Mouse (Mus musculus) MEL (cell line): ENCODE measurements around the gene Thsd7b. TPM values are rescaled to one million over a fixed set of nuclear protein-coding genes. Genes with fewer than 3 reads are reported as not detected.

ENCODE experiments used
- DNase-seq: peaks from one replicate; pipeline ENCODE4 v3.0.0; 2011; ENCODE audit warnings: low read depth, low spot score
- H3K27ac ChIP-seq: 2 replicates; pipeline ENCODE4 v1.5.1; 2012; ENCODE audit warnings: low read depth, mild to moderate bottlenecking, control low read depth, low read length, moderate library complexity; ENCODE audit not compliant: control insufficient read depth
- H3K27me3 ChIP-seq, 2 experiments: fragments of 150-350 bp in 1 of 2; sonication (generic) in 1 of 2; 2 replicates each; pipeline ENCODE4 v1.6.1; 2012; ENCODE audit warnings: low read length in 2 of 2, mild to moderate bottlenecking in 2 of 2, improper control_type of control experiment in 1 of 2, moderate library complexity in 1 of 2; ENCODE audit not compliant: insufficient read depth in 2 of 2, control insufficient read depth in 1 of 2
- H3K36me3 ChIP-seq, 2 experiments: 2 replicates each; pipeline ENCODE4 v1.6.1; 2012 to 2014; ENCODE audit warnings: low read length in 2 of 2, improper control_type of control experiment in 1 of 2, inconsistent platforms in 1 of 2, mild to moderate bottlenecking in 1 of 2; ENCODE audit not compliant: insufficient read depth in 2 of 2, control insufficient read depth in 1 of 2
- H3K4me1 ChIP-seq, 2 experiments: fragments of 150-350 bp in 1 of 2; sonication (generic) in 1 of 2; 2 replicates each; pipeline ENCODE4 v1.6.1; 2012; ENCODE audit warnings: low read length in 2 of 2, improper control_type of control experiment in 1 of 2, mild to moderate bottlenecking in 1 of 2; ENCODE audit not compliant: insufficient read depth in 2 of 2, control insufficient read depth in 1 of 2
- H3K4me3 ChIP-seq, 2 experiments: fragments of 150-350 bp in 1 of 2; sonication (generic) in 1 of 2; 2 replicates each; pipeline ENCODE4 v1.5.1; 2012; ENCODE audit warnings: low read depth in 2 of 2, low read length in 2 of 2, mild to moderate bottlenecking in 2 of 2, moderate library complexity in 2 of 2, control low read depth in 1 of 2, improper control_type of control experiment in 1 of 2; ENCODE audit not compliant: control insufficient read depth in 1 of 2, insufficient read depth in 1 of 2
- H3K79me2 ChIP-seq: 2 replicates; pipeline ENCODE4 v1.6.1; 2012; ENCODE audit warnings: mild to moderate bottlenecking, low read length, moderate library complexity; ENCODE audit not compliant: control insufficient read depth, poor library complexity, insufficient read depth
- H3K9ac ChIP-seq: 2 replicates; pipeline ENCODE4 v1.6.1; 2012; ENCODE audit warnings: low read depth, mild to moderate bottlenecking, control low read depth, low read length, moderate library complexity; ENCODE audit not compliant: control insufficient read depth, poor library complexity, severe bottlenecking
- H3K9me3 ChIP-seq: fragments of 150-350 bp; sonication (generic); replicated peaks from 2 replicates; pipeline ENCODE4 v1.6.1; 2012; ENCODE audit warnings: mild to moderate bottlenecking, low read length, improper control_type of control experiment, moderate library complexity; ENCODE audit not compliant: insufficient read depth
- BHLHE40 ChIP-seq: IDR thresholded peaks from 2 replicates; pipeline ENCODE4 v1.6.1; 2012; ENCODE audit warnings: low read depth, mild to moderate bottlenecking, inconsistent platforms, low read length, improper control_type of control experiment, borderline replicate concordance
- CHD1 ChIP-seq: IDR thresholded peaks from 2 replicates; pipeline ENCODE4 v1.6.1; 2012; ENCODE audit warnings: low read depth, mild to moderate bottlenecking, inconsistent platforms, low read length, improper control_type of control experiment
- CHD2 ChIP-seq: IDR thresholded peaks from 2 replicates; pipeline ENCODE4 v1.6.1; 2011; ENCODE audit warnings: low read length, improper control_type of control experiment
- CTCF ChIP-seq, 3 experiments: IDR thresholded peaks in 2 of 3; conservative IDR thresholded peaks in 1 of 3; 2 replicates each; pipeline ENCODE4 v1.5.1; 2011 to 2012; ENCODE audit warnings: low read length in 3 of 3, low read depth in 2 of 3, mild to moderate bottlenecking in 2 of 3, improper control_type of control experiment in 1 of 3, inconsistent platforms in 1 of 3, mixed read lengths in 1 of 3, moderate library complexity in 1 of 3; ENCODE audit not compliant: control insufficient read depth in 1 of 3, insufficient read depth in 1 of 3, poor library complexity in 1 of 3, severe bottlenecking in 1 of 3
- ETS1 ChIP-seq: IDR thresholded peaks from 2 replicates; pipeline ENCODE4 v1.6.1; 2012; ENCODE audit warnings: low read depth, mild to moderate bottlenecking, inconsistent platforms, low read length, improper control_type of control experiment, moderate library complexity
- KAT2A ChIP-seq: conservative IDR thresholded peaks from 2 replicates; pipeline ENCODE4 v1.6.1; 2012; ENCODE audit warnings: low read depth, low read length, improper control_type of control experiment, inconsistent platforms
- MAZ ChIP-seq: IDR thresholded peaks from 2 replicates; pipeline ENCODE4 v1.6.1; 2012; ENCODE audit warnings: low read depth, mild to moderate bottlenecking, inconsistent platforms, low read length, improper control_type of control experiment
- NRF1 ChIP-seq: IDR thresholded peaks from 2 replicates; pipeline ENCODE4 v1.6.1; 2014; ENCODE audit warnings: low read depth, mild to moderate bottlenecking, inconsistent platforms, low read length, improper control_type of control experiment, moderate library complexity; ENCODE audit not compliant: poor library complexity, insufficient read depth, severe bottlenecking
- POLR2AphosphoS5 ChIP-seq: IDR thresholded peaks from 2 replicates; pipeline ENCODE4 v1.6.1; 2012; ENCODE audit warnings: low read depth, borderline replicate concordance, mild to moderate bottlenecking, inconsistent platforms, low read length, moderate library complexity, mixed read lengths
- SIN3A ChIP-seq: IDR thresholded peaks from 2 replicates; pipeline ENCODE4 v1.6.1; 2012; ENCODE audit warnings: low read length, improper control_type of control experiment, inconsistent platforms
- SMC3 ChIP-seq: IDR thresholded peaks from 2 replicates; pipeline ENCODE4 v1.6.1; 2011; ENCODE audit warnings: low read depth, low read length, improper control_type of control experiment
- TBP ChIP-seq: IDR thresholded peaks from 2 replicates; pipeline ENCODE4 v1.8.0; 2011; ENCODE audit warnings: low read depth, low read length, improper control_type of control experiment
- TCF12 ChIP-seq: IDR thresholded peaks from 2 replicates; pipeline ENCODE4 v1.6.1; 2014; ENCODE audit warnings: low read depth, mild to moderate bottlenecking, inconsistent platforms, low read length, improper control_type of control experiment, moderate library complexity
- UBTF ChIP-seq: IDR thresholded peaks from 2 replicates; pipeline ENCODE4 v1.6.1; 2012; ENCODE audit warnings: low read depth, mild to moderate bottlenecking, inconsistent platforms, low read length, improper control_type of control experiment, moderate library complexity, borderline replicate concordance; ENCODE audit not compliant: insufficient read depth
- ZKSCAN1 ChIP-seq: IDR thresholded peaks from 2 replicates; pipeline ENCODE4 v1.6.1; 2012; ENCODE audit warnings: low read depth, mild to moderate bottlenecking, inconsistent platforms, low read length, improper control_type of control experiment, moderate library complexity
- ZMIZ1 ChIP-seq: IDR thresholded peaks from 2 replicates; pipeline ENCODE4 v1.6.1; 2012; ENCODE audit warnings: low read depth, mild to moderate bottlenecking, inconsistent platforms, low read length, improper control_type of control experiment, moderate library complexity
- polyA plus RNA-seq, 2 experiments: library from polyadenylated mRNA; stranded (reverse) in 1 of 2; unstranded in 1 of 2; fragments of >175 nt in 1 of 2; fragments of >200 nt in 1 of 2; gene quantifications; 2 replicates each; pipeline versions ENCODE4 v1.2.1 to v1.2.4; 2012; ENCODE audit warnings: low replicate concordance in 2 of 2, low read depth in 1 of 2; ENCODE audit not compliant: insufficient read length in 2 of 2, insufficient read depth in 1 of 2, missing spikeins in 1 of 2
- total RNA-seq: library from RNA; depleted of rRNA; stranded (reverse); fragments of 300-350 nt; gene quantifications from 2 replicates; pipeline ENCODE4 v1.2.3, GENCODE M21; 2012

The Thsd7b gene
- total and polyA plus RNA-seq, 3 experiments, result not detected

GRCm38 (mm10) chr1:129943116-129943515 lies 670.0 kb downstream of the Thsd7b start (continued):
- TF ChIP-seq CHD2 (no peak), TBP (no peak)

GRCm38 (mm10) chr1:129947026-129947425 lies 673.9 kb downstream of the Thsd7b start:
- no peak for DNase-seq

GRCm38 (mm10) chr1:129955478-129955877 lies 682.4 kb downstream of the Thsd7b start:
- Histone ChIP-seq H3K4me3 (no peak overlapping the region), H3K79me2 (no peaks in the 10 kb centered on the region), H3K27me3 (no peaks in the 10 kb centered on the region), H3K9me3 (no peaks in the 10 kb centered on the region), H3K27ac (no peak overlapping the region), H3K9ac (no peak overlapping the region), H3K4me1 (peaks cover 5 to 10% of the 10 kb centered on the region in 2 experiments; a peak in 3 of 4 replicates), H3K36me3 (peaks cover 0 to 11% of the 10 kb centered on the region in 2 experiments; a peak in 2 of 4 replicates)
- no peak for DNase-seq
- TF ChIP-seq CTCF (IDR thresholded peaks at IDR 0.05 in 2 of 3, conservative IDR thresholded peaks at IDR 0.05 in 1 of 3; ENCODE audit: control insufficient read depth in 1 of 3, insufficient read depth in 1 of 3, low read depth in 2 of 3, low read length in 3 of 3, poor library complexity in 1 of 3, severe bottlenecking in 1 of 3), result no peak
- TF ChIP-seq, all 39 proteins: peak for 0

More at GRCm38 (mm10) chr1:129947026-129947425, 673.9 kb downstream of the Thsd7b start:
- H3K9ac ChIP-seq, result no peak overlapping the region
- H3K4me3 ChIP-seq, result no peak overlapping the region
- no peak overlapping the region for H3K27ac ChIP-seq
- TF ChIP-seq MAZ (no peak), POLR2AphosphoS5 (no peak), ETS1 (no peak), ZKSCAN1 (no peak), UBTF (no peak), CHD1 (no peak), TCF12 (no peak), BHLHE40 (no peak), SIN3A (no peak), TBP (no peak), ZMIZ1 (no peak), NRF1 (no peak), SMC3 (no peak), KAT2A (no peak)
- no peaks in the 10 kb centered on the region for H3K36me3 ChIP-seq
- H3K4me1 ChIP-seq, result peaks cover 0 to 2% of the 10 kb centered on the region in 2 experiments; a peak in 1 of 4 replicates
- H3K27me3 ChIP-seq, result no peaks in the 10 kb centered on the region
- H3K79me2 ChIP-seq, result no peaks in the 10 kb centered on the region
- no peaks in the 10 kb centered on the region for H3K9me3 ChIP-seq
